Mouse (Mus musculus) thymus, postnatal 36 days (tissue): ENCODE results near the gene Gng10.
A peak's percentile ranks its signal among the peaks of the same experiment; 100 is the strongest.

Source experiments
- DNase-seq, 2 experiments: peaks; one replicate each; pipeline ENCODE4 v3.0.0; 2022; ENCODE audit warnings: mixed read lengths in 2 of 2

Gng10 gene

GRCm38 (mm10) chr4:59016922-59017321 is 18.0 kb upstream of the Gng10 start:
- DNase-seq: no peak

- DNase-seq: peak in 1 of 2 experiments; percentile 16
Observed at GRCm38 (mm10) chr4:59034325-59034917, 467 bp upstream of the Gng10 start.

- DNase-seq: peak; percentile 15 to 17
Observed at GRCm38 (mm10) chr4:59035786-59036350, 980 bp downstream of the Gng10 start.

GRCm38 (mm10) chr4:59036490-59037127 is 1.7 kb downstream of the Gng10 start:
- peak; percentile 72 to 75 for DNase-seq

GRCm38 (mm10) chr4:59037525-59037924 is 2.6 kb downstream of the Gng10 start:
- no peak for DNase-seq

GRCm38 (mm10) chr4:59040397-59041287 is 5.8 kb downstream of the Gng10 start:
- no peak for DNase-seq

- DNase-seq: no peak
Observed at GRCm38 (mm10) chr4:59043074-59043473, 8.2 kb downstream of the Gng10 start.

- no peak for DNase-seq
Observed at GRCm38 (mm10) chr4:59043891-59044290, 9.0 kb downstream of the Gng10 start.

- no peak for DNase-seq
Observed at GRCm38 (mm10) chr4:59047222-59047621, 12.3 kb downstream of the Gng10 start.

GRCm38 (mm10) chr4:59051081-59051480 is 16.2 kb downstream of the Gng10 start:
- no peak for DNase-seq

GRCm38 (mm10) chr4:59057929-59058328 is 23.0 kb downstream of the Gng10 start:
- no peak for DNase-seq

GRCm38 (mm10) chr4:59062526-59062925 is 27.6 kb downstream of the Gng10 start:
- no peak for DNase-seq

- no peak for DNase-seq
Observed at GRCm38 (mm10) chr4:59069276-59069675, 34.4 kb downstream of the Gng10 start.

GRCm38 (mm10) chr4:59083430-59083829 is 48.5 kb downstream of the Gng10 start:
- DNase-seq: no peak

- no peak for DNase-seq
Observed at GRCm38 (mm10) chr4:59089391-59089790, 54.5 kb downstream of the Gng10 start.
